Mouse (Mus musculus) MEL (cell line): ENCODE data around the gene Ap1b1. TPM values are rescaled to one million over a fixed set of nuclear protein-coding genes. Genes with fewer than 3 reads are reported as not detected.

Experiments used
- DNase-seq: peaks from one replicate; pipeline ENCODE4 v3.0.0; 2011; ENCODE audit warnings: low read depth, low spot score
- H3K27ac ChIP-seq: 2 replicates; pipeline ENCODE4 v1.5.1; 2012; ENCODE audit warnings: low read depth, mild to moderate bottlenecking, control low read depth, low read length, moderate library complexity; ENCODE audit not compliant: control insufficient read depth
- H3K27me3 ChIP-seq, 2 experiments: fragments of 150-350 bp in 1 of 2; sonication (generic) in 1 of 2; 2 replicates each; pipeline ENCODE4 v1.6.1; 2012; ENCODE audit warnings: low read length in 2 of 2, mild to moderate bottlenecking in 2 of 2, improper control_type of control experiment in 1 of 2, moderate library complexity in 1 of 2; ENCODE audit not compliant: insufficient read depth in 2 of 2, control insufficient read depth in 1 of 2
- H3K36me3 ChIP-seq, 2 experiments: 2 replicates each; pipeline ENCODE4 v1.6.1; 2012 to 2014; ENCODE audit warnings: low read length in 2 of 2, improper control_type of control experiment in 1 of 2, inconsistent platforms in 1 of 2, mild to moderate bottlenecking in 1 of 2; ENCODE audit not compliant: insufficient read depth in 2 of 2, control insufficient read depth in 1 of 2
- H3K4me1 ChIP-seq, 2 experiments: fragments of 150-350 bp in 1 of 2; sonication (generic) in 1 of 2; 2 replicates each; pipeline ENCODE4 v1.6.1; 2012; ENCODE audit warnings: low read length in 2 of 2, improper control_type of control experiment in 1 of 2, mild to moderate bottlenecking in 1 of 2; ENCODE audit not compliant: insufficient read depth in 2 of 2, control insufficient read depth in 1 of 2
- H3K4me3 ChIP-seq, 2 experiments: fragments of 150-350 bp in 1 of 2; sonication (generic) in 1 of 2; 2 replicates each; pipeline ENCODE4 v1.5.1; 2012; ENCODE audit warnings: low read depth in 2 of 2, low read length in 2 of 2, mild to moderate bottlenecking in 2 of 2, moderate library complexity in 2 of 2, control low read depth in 1 of 2, improper control_type of control experiment in 1 of 2; ENCODE audit not compliant: control insufficient read depth in 1 of 2, insufficient read depth in 1 of 2
- H3K79me2 ChIP-seq: 2 replicates; pipeline ENCODE4 v1.6.1; 2012; ENCODE audit warnings: mild to moderate bottlenecking, low read length, moderate library complexity; ENCODE audit not compliant: control insufficient read depth, poor library complexity, insufficient read depth
- H3K9ac ChIP-seq: 2 replicates; pipeline ENCODE4 v1.6.1; 2012; ENCODE audit warnings: low read depth, mild to moderate bottlenecking, control low read depth, low read length, moderate library complexity; ENCODE audit not compliant: control insufficient read depth, poor library complexity, severe bottlenecking
- H3K9me3 ChIP-seq: fragments of 150-350 bp; sonication (generic); replicated peaks from 2 replicates; pipeline ENCODE4 v1.6.1; 2012; ENCODE audit warnings: mild to moderate bottlenecking, low read length, improper control_type of control experiment, moderate library complexity; ENCODE audit not compliant: insufficient read depth
- CHD1 ChIP-seq: IDR thresholded peaks from 2 replicates; pipeline ENCODE4 v1.6.1; 2012; ENCODE audit warnings: low read depth, mild to moderate bottlenecking, inconsistent platforms, low read length, improper control_type of control experiment
- CTCF ChIP-seq, 3 experiments: IDR thresholded peaks in 2 of 3; conservative IDR thresholded peaks in 1 of 3; 2 replicates each; pipeline ENCODE4 v1.5.1; 2011 to 2012; ENCODE audit warnings: low read length in 3 of 3, low read depth in 2 of 3, mild to moderate bottlenecking in 2 of 3, improper control_type of control experiment in 1 of 3, inconsistent platforms in 1 of 3, mixed read lengths in 1 of 3, moderate library complexity in 1 of 3; ENCODE audit not compliant: control insufficient read depth in 1 of 3, insufficient read depth in 1 of 3, poor library complexity in 1 of 3, severe bottlenecking in 1 of 3
- ELF1 ChIP-seq: IDR thresholded peaks from 2 replicates; pipeline ENCODE4 v1.6.1; 2014; ENCODE audit warnings: low read depth, mild to moderate bottlenecking, inconsistent platforms, low read length, improper control_type of control experiment, moderate library complexity
- ETS1 ChIP-seq: IDR thresholded peaks from 2 replicates; pipeline ENCODE4 v1.6.1; 2012; ENCODE audit warnings: low read depth, mild to moderate bottlenecking, inconsistent platforms, low read length, improper control_type of control experiment, moderate library complexity
- GATA1 ChIP-seq: IDR thresholded peaks from 2 replicates; pipeline ENCODE4 v1.6.1; 2011; ENCODE audit warnings: low read depth, low read length, improper control_type of control experiment
- HCFC1 ChIP-seq: IDR thresholded peaks from 2 replicates; pipeline ENCODE4 v1.6.1; 2012; ENCODE audit warnings: low read depth, mild to moderate bottlenecking, inconsistent platforms, low read length, improper control_type of control experiment, moderate library complexity
- MAFK ChIP-seq: IDR thresholded peaks from 2 replicates; pipeline ENCODE4 v1.6.1; 2011; ENCODE audit warnings: low read depth, mild to moderate bottlenecking, low read length, improper control_type of control experiment, borderline replicate concordance
- MXI1 ChIP-seq: IDR thresholded peaks from 2 replicates; pipeline ENCODE4 v1.6.1; 2011; ENCODE audit warnings: mild to moderate bottlenecking, low read depth, low read length, improper control_type of control experiment
- NRF1 ChIP-seq: IDR thresholded peaks from 2 replicates; pipeline ENCODE4 v1.6.1; 2014; ENCODE audit warnings: low read depth, mild to moderate bottlenecking, inconsistent platforms, low read length, improper control_type of control experiment, moderate library complexity; ENCODE audit not compliant: poor library complexity, insufficient read depth, severe bottlenecking
- SIN3A ChIP-seq: IDR thresholded peaks from 2 replicates; pipeline ENCODE4 v1.6.1; 2012; ENCODE audit warnings: low read length, improper control_type of control experiment, inconsistent platforms
- SMC3 ChIP-seq: IDR thresholded peaks from 2 replicates; pipeline ENCODE4 v1.6.1; 2011; ENCODE audit warnings: low read depth, low read length, improper control_type of control experiment
- TAL1 ChIP-seq: IDR thresholded peaks from 2 replicates; pipeline ENCODE4 v1.6.1; 2012; ENCODE audit warnings: mild to moderate bottlenecking, inconsistent platforms, low read length, moderate library complexity, mixed read lengths
- TCF12 ChIP-seq: IDR thresholded peaks from 2 replicates; pipeline ENCODE4 v1.6.1; 2014; ENCODE audit warnings: low read depth, mild to moderate bottlenecking, inconsistent platforms, low read length, improper control_type of control experiment, moderate library complexity
- UBTF ChIP-seq: IDR thresholded peaks from 2 replicates; pipeline ENCODE4 v1.6.1; 2012; ENCODE audit warnings: low read depth, mild to moderate bottlenecking, inconsistent platforms, low read length, improper control_type of control experiment, moderate library complexity, borderline replicate concordance; ENCODE audit not compliant: insufficient read depth
- polyA plus RNA-seq, 2 experiments: library from polyadenylated mRNA; stranded (reverse) in 1 of 2; unstranded in 1 of 2; fragments of >175 nt in 1 of 2; fragments of >200 nt in 1 of 2; gene quantifications; 2 replicates each; pipeline versions ENCODE4 v1.2.1 to v1.2.4; 2012; ENCODE audit warnings: low replicate concordance in 2 of 2, low read depth in 1 of 2; ENCODE audit not compliant: insufficient read length in 2 of 2, insufficient read depth in 1 of 2, missing spikeins in 1 of 2
- total RNA-seq: library from RNA; depleted of rRNA; stranded (reverse); fragments of 300-350 nt; gene quantifications from 2 replicates; pipeline ENCODE4 v1.2.3, GENCODE M21; 2012; rRNA removed

Ap1b1 gene
- total and polyA plus RNA-seq, 3 experiments = 60.1 to 79.3 TPM; not detected in 1

GRCm38 (mm10) chr11:5091706-5092105 lies 105.1 kb downstream of the Ap1b1 start:
- Histone ChIP-seq H3K27ac (no peak overlapping the region), H3K4me3 (no peak overlapping the region), H3K9me3 (no peaks in the 10 kb centered on the region), H3K27me3 (no peaks in the 10 kb centered on the region), H3K4me1 (peaks cover 6 to 10% of the 10 kb centered on the region in 2 experiments), H3K36me3 (peaks cover 63 to 83% of the 10 kb centered on the region in 2 experiments), H3K9ac (no peak overlapping the region), H3K79me2 (peaks cover 68% of the 10 kb centered on the region)
- DNase-seq = peak; percentile 60
- TF ChIP-seq SMC3 (no peak), NRF1 (no peak), GATA1 (no peak), TCF12 (no peak), TAL1 (no peak), CTCF (IDR thresholded peaks at IDR 0.05 in 2 of 3, conservative IDR thresholded peaks at IDR 0.05 in 1 of 3; ENCODE audit: control insufficient read depth in 1 of 3, insufficient read depth in 1 of 3, low read depth in 2 of 3, low read length in 3 of 3, poor library complexity in 1 of 3, severe bottlenecking in 1 of 3) (peak; percentile 25 to 48 (median 33); a peak in 5 of 6 replicates), MAFK (no peak), ETS1 (0 out of 2 replicates have a peak, but pooled peaks have one; percentile 5), CHD1 (0 out of 2 replicates have a peak, but pooled peaks have one; percentile 42), MXI1 (no peak), HCFC1 (no peak), SIN3A (no peak), UBTF (no peak), ELF1 (no peak)

Other genes starting within 250 kb of the Ap1b1 start
- 0.23 TPM in 2 replicates for gene Cabp7, start 240.0 kb upstream of the Ap1b1 start, total RNA-seq
- not detected for gene Cabp7, start 240.0 kb upstream of the Ap1b1 start, polyA plus RNA-seq
- 70.3 and 73.6 TPM in 2 replicates for gene Nf2, start 137.3 kb upstream of the Ap1b1 start, total RNA-seq
- gene Nf2, start 137.3 kb upstream of the Ap1b1 start, polyA plus RNA-seq = 100 to 1,000 TPM in 1 of 2 experiments, 10 to 100 TPM in 1; 95.6 to 246 TPM
- 13.7 and 14.9 TPM in 2 replicates for gene Nipsnap1, start 112.9 kb upstream of the Ap1b1 start, total RNA-seq
- gene Nipsnap1, start 112.9 kb upstream of the Ap1b1 start, polyA plus RNA-seq = 10 to 100 TPM in 1 of 2 experiments, not detected in 1; 22.9 TPM
- gene Thoc5, start 91.5 kb upstream of the Ap1b1 start, total RNA-seq = 75.3 and 80.4 TPM in 2 replicates
- gene Thoc5, start 91.5 kb upstream of the Ap1b1 start, polyA plus RNA-seq = 10 to 100 TPM; 69.1 to 72.0 TPM
- gene Nefh, start 38.8 kb upstream of the Ap1b1 start, total RNA-seq = not detected in 2 replicates
- gene Nefh, start 38.8 kb upstream of the Ap1b1 start, polyA plus RNA-seq = under 1 TPM in 1 of 2 experiments, not detected in 1; 0.03 TPM
- 0.23 TPM in 1 of 2 replicates, not detected in the other for gene Rasl10a, start 71.3 kb downstream of the Ap1b1 start, total RNA-seq
- gene Rasl10a, start 71.3 kb downstream of the Ap1b1 start, polyA plus RNA-seq = 1 to 10 TPM in 1 of 2 experiments, not detected in 1; 1.3 TPM
- 41.1 and 43.9 TPM in 2 replicates for gene Gas2l1, start 78.5 kb downstream of the Ap1b1 start, total RNA-seq
- 10 to 100 TPM in 1 of 2 experiments, not detected in 1; 89.0 TPM for gene Gas2l1, start 78.5 kb downstream of the Ap1b1 start, polyA plus RNA-seq
- gene Rhbdd3, start 112.1 kb downstream of the Ap1b1 start, total RNA-seq = 35.9 TPM in 2 replicates
- 10 to 100 TPM in 1 of 2 experiments, not detected in 1; 55.7 TPM for gene Rhbdd3, start 112.1 kb downstream of the Ap1b1 start, polyA plus RNA-seq
- gene Ewsr1, start 112.4 kb downstream of the Ap1b1 start, total RNA-seq = 435 and 452 TPM in 2 replicates
- 1,000 to 10,000 TPM in 1 of 2 experiments, 100 to 1,000 TPM in 1; 570 to 1,336 TPM for gene Ewsr1, start 112.4 kb downstream of the Ap1b1 start, polyA plus RNA-seq
- gene Emid1, start 165.4 kb downstream of the Ap1b1 start, total RNA-seq = 0.15 TPM in 1 of 2 replicates, not detected in the other
- gene Emid1, start 165.4 kb downstream of the Ap1b1 start, polyA plus RNA-seq = under 1 TPM in 1 of 2 experiments, not detected in 1; 0.10 TPM